Mouse (Mus musculus): ENCODE data around the gene Atraid.

Atraid gene

DNA sequence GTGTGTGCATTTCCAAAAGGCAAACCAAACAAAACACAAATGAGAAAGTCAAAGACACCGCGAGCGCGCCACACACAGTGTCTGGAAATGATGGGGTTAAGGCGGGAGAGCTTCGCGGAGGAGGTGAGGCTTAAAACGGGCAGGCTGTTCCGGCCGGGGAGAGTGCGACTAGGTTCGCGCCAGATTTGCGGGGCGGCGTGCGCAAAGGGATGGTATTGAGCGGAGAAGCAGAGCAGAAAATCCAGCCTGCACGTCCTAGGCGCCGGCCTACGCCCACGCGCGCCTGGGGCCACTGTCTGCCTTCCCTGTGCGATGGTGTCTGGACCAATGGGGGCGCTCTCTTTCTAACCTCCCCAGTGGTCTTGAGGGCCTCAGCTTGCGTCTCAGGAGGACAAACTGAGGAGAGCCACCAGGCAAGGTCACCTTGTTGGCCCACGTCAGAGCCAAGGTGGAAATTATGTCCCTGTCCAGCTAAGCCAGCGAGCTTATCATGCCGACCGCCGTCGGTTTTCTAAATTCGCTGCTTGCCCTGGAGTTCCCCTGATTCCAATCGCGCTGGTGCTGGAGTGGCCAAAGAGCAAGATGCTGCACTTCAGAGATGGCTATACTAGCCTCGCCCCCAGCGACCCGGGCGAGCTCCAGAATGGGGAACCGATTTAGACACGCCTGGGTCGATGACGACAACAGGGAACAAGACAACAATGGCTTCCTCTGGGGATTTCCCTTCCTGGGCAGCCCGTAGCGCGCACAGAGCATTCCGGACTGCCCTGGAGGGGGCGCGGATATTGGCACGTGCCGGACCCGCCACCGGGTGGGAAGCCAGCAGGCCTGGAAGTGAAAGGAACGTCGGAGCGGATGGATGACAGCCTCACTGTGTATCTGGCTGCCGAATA, 46.9 kb downstream of the Atraid start:
- peak; percentile 56 to 60 for DNase-seq (ENCODE audit: low spot score in 2 of 2)

DNA sequence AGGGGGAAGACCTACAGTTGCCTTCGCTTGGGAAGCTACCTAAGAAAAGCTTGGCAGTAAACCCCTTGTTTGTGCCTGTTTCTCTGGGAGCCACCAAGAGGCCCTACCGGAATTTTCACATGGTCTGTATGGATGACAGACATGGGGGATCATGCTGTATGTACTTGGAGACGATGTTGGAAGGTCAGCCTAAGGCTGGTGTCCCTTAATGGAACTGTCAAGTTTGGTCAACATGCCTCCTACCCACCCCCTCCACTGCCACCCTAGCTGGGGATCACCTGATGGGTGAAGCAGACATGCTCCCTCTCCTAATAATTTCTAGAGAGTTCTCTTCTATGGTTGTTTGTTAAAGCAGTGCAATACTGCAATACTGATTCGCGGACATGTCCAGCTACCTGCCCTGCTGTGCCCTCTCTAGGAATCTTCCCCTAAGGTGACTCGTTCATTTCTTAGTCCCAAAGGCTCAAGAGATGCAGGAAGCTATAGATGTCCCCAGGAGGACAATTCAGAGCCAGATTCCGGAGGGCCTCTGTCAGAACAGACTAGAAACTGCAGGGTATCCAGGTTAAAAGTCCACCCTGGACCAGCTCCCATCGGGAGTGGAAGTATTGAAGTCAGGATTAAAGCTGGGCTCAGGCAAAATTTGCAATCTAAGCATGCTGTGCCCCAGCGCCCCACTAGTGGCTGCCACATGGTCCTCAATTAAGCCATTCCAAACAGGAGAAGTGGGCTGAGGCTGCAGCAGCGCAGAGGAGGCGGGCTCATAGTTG, 47.8 kb downstream of the Atraid start:
- no peak for DNase-seq (ENCODE audit: low spot score in 2 of 2)
